Mouse (Mus musculus) liver (tissue): Measurements from ENCODE around the gene Tmem98.

Source experiments
- DNase-seq: peaks from one replicate; pipeline ENCODE4 v3.0.0-alpha.2; 2020; ENCODE audit warnings: mixed read lengths

The Tmem98 gene

DNA sequence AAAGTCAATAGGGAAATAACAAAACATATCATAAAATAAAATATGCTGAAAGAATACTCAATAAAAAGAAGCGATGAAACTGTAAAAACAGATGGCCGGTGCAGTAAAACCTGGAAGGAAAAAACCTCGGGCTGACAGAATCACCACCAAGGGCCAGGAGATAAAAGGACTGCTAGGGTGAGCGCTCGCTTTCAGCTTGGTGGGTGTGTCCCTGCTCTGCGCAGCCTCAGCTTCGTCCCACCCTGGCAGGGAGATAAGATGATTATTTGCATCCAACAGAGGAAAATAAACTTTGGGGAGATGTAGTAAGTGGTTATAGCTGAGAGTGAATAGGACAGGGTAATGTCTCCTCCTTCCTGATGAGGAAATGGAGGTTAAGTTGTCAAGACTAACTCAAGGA lies 44.9 kb downstream of the Tmem98 start:
- peak; percentile 79 for DNase-seq

DNA sequence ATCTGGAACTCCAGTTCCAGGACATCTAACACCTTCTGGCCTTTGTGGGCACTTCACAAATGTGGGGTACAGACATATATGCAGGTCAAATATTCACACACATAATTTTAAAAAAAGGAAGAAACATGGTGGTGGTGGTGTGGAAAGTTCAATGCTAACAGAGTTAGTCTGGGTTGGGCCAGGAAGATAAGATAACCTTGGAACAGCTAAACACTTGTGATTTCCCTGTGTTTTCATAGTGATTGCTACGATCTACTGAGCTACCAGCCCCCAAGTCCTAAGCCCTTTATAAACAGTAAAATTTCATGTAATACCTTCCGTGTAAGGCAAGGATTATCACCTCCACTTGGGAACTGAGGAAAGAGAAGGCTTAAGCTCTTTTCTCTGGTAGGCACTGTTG lies 46.9 kb downstream of the Tmem98 start:
- no peak for DNase-seq

DNA sequence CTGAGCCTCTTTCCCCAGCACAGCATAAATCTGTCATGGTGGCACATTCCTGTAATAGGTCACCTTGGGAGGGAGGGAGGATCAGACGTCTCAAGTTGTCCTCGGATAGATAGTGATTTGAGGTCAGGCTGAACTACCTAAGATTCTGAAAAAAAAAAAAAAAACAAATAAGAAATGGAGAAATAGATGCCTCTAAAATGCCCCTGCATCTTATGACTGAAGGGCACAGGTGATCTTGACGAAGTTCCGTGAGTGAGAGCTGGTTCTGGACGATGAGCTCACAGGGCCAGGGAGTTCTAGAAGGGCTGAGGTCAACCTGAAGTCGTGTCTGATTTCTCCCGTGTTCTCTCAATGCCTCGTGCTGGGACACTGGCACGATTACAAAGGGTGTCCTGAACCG lies 48.1 kb downstream of the Tmem98 start, which contains the start of gene Spaca3:
Spaca3 (plus strand) TSS at position 301 of the 400 bp plus-strand sequence.
- no peak for DNase-seq

DNA sequence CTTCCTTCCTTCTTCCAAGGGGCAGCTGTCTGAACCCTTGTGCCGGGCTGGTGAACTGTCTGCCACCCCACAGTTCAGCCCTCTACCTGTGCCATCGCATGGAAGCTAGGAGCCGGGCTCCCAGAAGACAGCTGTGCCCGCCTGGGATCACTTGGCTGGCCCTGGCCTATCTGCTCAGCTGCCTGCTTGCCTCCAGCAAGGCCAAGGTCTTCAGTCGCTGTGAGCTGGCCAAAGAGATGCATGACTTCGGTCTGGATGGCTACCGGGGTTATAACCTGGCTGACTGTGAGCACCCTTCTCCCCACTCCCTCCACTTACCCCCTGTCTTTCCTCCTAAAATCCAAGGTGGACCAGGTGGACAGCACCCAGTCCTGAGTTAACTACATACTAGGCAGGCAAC lies 53.0 kb downstream of the Tmem98 start:
- no peak for DNase-seq

DNA sequence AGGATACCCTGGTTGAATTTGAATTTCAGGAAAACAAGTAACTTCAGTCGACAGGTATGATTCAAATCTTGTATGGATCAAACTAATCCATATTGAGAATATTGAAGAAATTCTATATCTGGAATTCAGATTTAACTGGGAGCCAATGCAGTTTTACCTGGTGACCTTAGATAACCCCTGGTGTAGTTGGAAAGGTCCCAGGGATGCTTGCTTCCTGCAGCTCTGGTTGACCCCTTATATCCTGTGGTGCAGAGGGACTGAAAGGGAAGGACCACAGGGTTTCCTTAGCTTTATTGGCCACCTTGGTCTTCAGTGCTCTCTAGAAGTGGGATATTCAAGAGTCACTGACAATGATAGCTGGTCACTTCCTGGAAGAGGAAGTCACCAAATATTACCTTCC lies 58.1 kb downstream of the Tmem98 start:
- DNase-seq = no peak
